In the genomic region with DNA sequence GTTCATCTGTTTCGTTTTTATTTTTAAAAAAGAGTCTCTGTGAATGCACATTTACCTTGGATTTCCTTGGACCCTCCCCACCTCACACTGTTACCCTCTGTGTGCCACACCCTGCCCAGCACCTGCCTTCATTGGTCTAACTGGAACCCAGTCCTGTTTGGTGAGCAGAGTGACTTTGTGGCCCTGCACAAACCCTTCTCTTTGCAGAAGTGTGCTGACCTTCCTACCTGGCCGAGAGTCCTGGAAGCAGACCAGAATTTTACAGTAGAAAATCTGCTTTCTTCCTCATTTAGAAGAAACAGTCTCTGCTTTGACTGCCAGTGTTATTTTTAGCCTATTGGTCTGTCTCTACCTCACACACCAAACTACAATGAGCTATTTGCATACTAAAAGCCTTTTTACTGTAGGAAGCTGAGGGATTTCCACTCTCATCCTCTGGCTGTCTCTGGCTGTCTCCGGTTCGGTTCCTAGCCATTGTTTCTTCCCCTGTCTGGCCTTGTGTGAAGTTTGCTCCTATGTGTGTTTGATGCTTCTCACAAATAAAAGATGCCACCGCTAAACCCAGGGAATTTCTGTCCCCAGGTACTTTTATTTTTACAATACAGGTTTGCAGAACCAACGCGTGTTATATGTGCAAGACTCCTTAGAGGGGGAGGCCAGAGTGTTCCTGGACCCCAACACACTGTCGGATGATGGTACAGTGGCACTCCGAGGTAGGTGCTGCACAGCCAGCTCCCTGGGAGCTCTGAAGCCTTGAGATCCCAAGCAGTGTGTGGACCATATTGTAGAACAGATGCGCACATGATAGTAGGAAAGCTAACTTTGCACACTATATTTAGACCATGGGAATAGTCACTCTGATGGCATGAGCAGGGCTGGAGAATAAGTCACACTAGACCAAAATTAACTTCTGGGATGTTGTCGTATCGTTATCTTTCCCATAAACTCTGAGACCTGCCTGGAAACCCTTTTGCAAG, we compare ENCODE assay signal across 16 mouse cellular contexts. TPM values are rescaled to one million over a fixed set of nuclear protein-coding genes. Genes with fewer than 3 reads are reported as not detected.
DNase-seq lines count a peak whose midpoint lies in the region; ATAC-seq lines count a peak whose summit lies in the region.
"Had no signal": no experiment of that assay in that cellular context is flagged by ENCODE, and none has a peak within 500 bp of the region (broad histone marks: within the 10 kb centered on the region; RNA-seq: fewer than 3 reads in every experiment).

No protein-coding gene starts in this region.

- ATAC-seq in forebrain, embryonic 16.5 days = peak; percentile 53
- ATAC-seq in forebrain, embryonic 14.5 days = no peak
- ATAC-seq in heart, embryonic 15.5 days (replicated peaks; ENCODE audit: insufficient number of reproducible peaks, insufficient read depth, low FRiP score, low read depth) = no peak
- ATAC-seq: forebrain, embryonic 15.5 days; intestine, embryonic 15.5 days had no signal

- peaks cover 8% of the 10 kb centered on the region; the same call in 1 of the 2 replicates for H3K4me1 ChIP-seq in forebrain, embryonic 16.5 days (replicated peaks; ENCODE audit: control insufficient read depth, insufficient read depth, low read length)
- H3K4me1 ChIP-seq in forebrain, embryonic 14.5 days (ENCODE audit: control insufficient read depth, insufficient read depth, low read length) = no peaks in the 10 kb centered on the region
- peaks cover 18% of the 10 kb centered on the region for H3K4me1 ChIP-seq in heart, embryonic 15.5 days (replicated peaks)
- H3K4me1 ChIP-seq: embryonic facial prominence, embryonic 10.5 days; intestine, embryonic 15.5 days; kidney, embryonic 15.5 days had no signal

- H3K9ac ChIP-seq in forebrain, embryonic 16.5 days (replicated peaks; ENCODE audit: low read depth, low read length) = no peak overlapping the region
- no peak overlapping the region for H3K9ac ChIP-seq in forebrain, embryonic 14.5 days (ENCODE audit: low read length)
- no peak overlapping the region for H3K9ac ChIP-seq in heart, embryonic 15.5 days
- H3K9ac ChIP-seq: forebrain, embryonic 15.5 days; intestine, embryonic 15.5 days; kidney, embryonic 15.5 days had no signal

- peaks cover 7% of the 10 kb centered on the region; the same call in 1 of the 2 replicates for H3K36me3 ChIP-seq in forebrain, embryonic 16.5 days (ENCODE audit: control insufficient read depth, insufficient read depth)
- peaks cover 21% of the 10 kb centered on the region for H3K36me3 ChIP-seq in forebrain, embryonic 14.5 days (ENCODE audit: control insufficient read depth, insufficient read depth, low read length)
- H3K36me3 ChIP-seq in heart, embryonic 15.5 days = peaks cover 26% of the 10 kb centered on the region

- no peak overlapping the region for H3K4me2 ChIP-seq in forebrain, embryonic 16.5 days (ENCODE audit: low read length)
- no peak overlapping the region for H3K4me2 ChIP-seq in forebrain, embryonic 14.5 days (ENCODE audit: low read length)
- H3K4me2 ChIP-seq in heart, embryonic 15.5 days = 0 out of 2 replicates have a peak overlapping the region, but pooled peaks have one; percentile 5
- H3K4me2 ChIP-seq: forebrain, embryonic 15.5 days; heart, embryonic 11.5 days; intestine, embryonic 15.5 days; kidney, embryonic 15.5 days had no signal

- no peaks in the 10 kb centered on the region for H3K9me3 ChIP-seq in forebrain, embryonic 16.5 days (ENCODE audit: control insufficient read depth, low read length)
- H3K9me3 ChIP-seq in forebrain, embryonic 14.5 days (replicated peaks; ENCODE audit: control insufficient read depth, low read length) = no peaks in the 10 kb centered on the region
- H3K9me3 ChIP-seq in heart, embryonic 15.5 days (replicated peaks) = no peaks in the 10 kb centered on the region
- H3K9me3 ChIP-seq: embryonic facial prominence, embryonic 10.5 days; forebrain, embryonic 15.5 days; intestine, embryonic 15.5 days; kidney, embryonic 15.5 days had no signal

- 0 out of 2 replicates have a peak overlapping the region, but pooled peaks have one; percentile 27 for H3K27ac ChIP-seq in forebrain, embryonic 16.5 days (ENCODE audit: low read length)
- H3K27ac ChIP-seq in forebrain, embryonic 14.5 days (ENCODE audit: low read depth, low read length) = no peak overlapping the region
- peak overlapping the region; percentile 39 for H3K27ac ChIP-seq in heart, embryonic 15.5 days
- H3K27ac ChIP-seq: embryonic facial prominence, embryonic 10.5 days; forebrain, embryonic 15.5 days; intestine, embryonic 15.5 days; kidney, embryonic 15.5 days had no signal

- DNase-seq in forebrain, embryonic 14.5 days (ENCODE audit: low spot score) = no peak
- DNase-seq in heart, adult 8-10 months (ENCODE audit: low spot score) = no peak
- DNase-seq in right cerebral cortex, adult 18-20 months = peak; percentile 13
- DNase-seq in right cerebral cortex, postnatal 36 days (ENCODE audit: low spot score in 2 of 2) = no peak
- peak; percentile 31 for DNase-seq in telencephalon, adult 2 months (ENCODE audit: low read depth, low spot score)
- no peak for DNase-seq in adrenal gland, adult (ENCODE audit: inconsistent age in 2 of 2, low spot score in 1 of 2)
- DNase-seq: layer of hippocampus, postnatal 36 days; left cerebral cortex, postnatal 4 days; right cerebral cortex, postnatal 14 days had no signal

- 69% methylated on average over 12 of the region's 12 CpGs for whole genome bisulfite sequencing in forebrain, embryonic 16.5 days
- WGBS in forebrain, embryonic 14.5 days = 71% methylated on average over 12 of the region's 12 CpGs
- WGBS in heart, embryonic 15.5 days = 62% methylated on average over 12 of the region's 12 CpGs

- H3K27me3 ChIP-seq in forebrain, embryonic 16.5 days (replicated peaks; ENCODE audit: control insufficient read depth, insufficient read depth, low read length) = no peaks in the 10 kb centered on the region
- no peaks in the 10 kb centered on the region for H3K27me3 ChIP-seq in forebrain, embryonic 14.5 days (replicated peaks; ENCODE audit: control insufficient read depth, insufficient read depth, low read length)
- H3K27me3 ChIP-seq in heart, embryonic 15.5 days = no peaks in the 10 kb centered on the region
- H3K27me3 ChIP-seq: forebrain, embryonic 15.5 days; intestine, embryonic 15.5 days; kidney, embryonic 15.5 days had no signal

- H3K4me3 ChIP-seq in forebrain, embryonic 16.5 days (replicated peaks; ENCODE audit: low read length) = no peak overlapping the region
- no peak overlapping the region for H3K4me3 ChIP-seq in forebrain, embryonic 14.5 days (ENCODE audit: low read depth, low read length)
- no peak overlapping the region for H3K4me3 ChIP-seq in heart, embryonic 15.5 days
- H3K4me3 ChIP-seq: embryonic facial prominence, embryonic 10.5 days; forebrain, embryonic 15.5 days; intestine, embryonic 15.5 days; kidney, embryonic 15.5 days had no signal

RNA-seq across cellular contexts. Expression of a gene that starts 25.4 kb away (rescaled TPM):
- 20.3 and 21.8 TPM in 2 replicates for polyA plus RNA-seq in forebrain, embryonic 16.5 days (2015; fragmentation: Nextera tagmentation; extraction: Ambion mirVana)
- polyA plus RNA-seq in forebrain, embryonic 14.5 days (2014; fragmentation: Nextera tagmentation; extraction: Ambion mirVana) = 14.2 and 16.7 TPM in 2 replicates
- 23.9 and 26.6 TPM in 2 replicates for polyA plus RNA-seq in heart, embryonic 15.5 days (2015; fragmentation: Nextera tagmentation; extraction: Ambion mirVana)
- total RNA-seq in heart, adult 8-10 months (2022) = 10 to 100 TPM; 11.9 to 14.3 (median 13.3) TPM

Comparison
In these comparisons a context has a peak if more than half of its experiments do, and no peak if none do; other contexts are left out.
1. DNase-seq: peak in right cerebral cortex, adult 18-20 months (single experiment) and telencephalon, adult 2 months (single experiment); none in forebrain, embryonic 14.5 days (single experiment), heart, adult 8-10 months (single experiment), right cerebral cortex, postnatal 36 days (0 of 2) and adrenal gland, adult (0 of 2).